Mouse (Mus musculus) liver, embryonic 14.5 days (tissue): ENCODE data around the gene Ubxn10. TPM values are rescaled to one million over a fixed set of nuclear protein-coding genes. Genes with fewer than 3 reads are reported as not detected.

Experiments
- ATAC-seq: fragments of 200-750 bp; cut with Nextera tagmentation; 2 replicates; pipeline ENCODE4 v1.8.0; 2017; ENCODE audit warnings: moderate number of reproducible peaks, mild to moderate bottlenecking, moderate library complexity; ENCODE audit not compliant: insufficient read depth
- DNase-seq, 3 experiments: peaks; one replicate each; pipeline ENCODE4 v3.0.0-alpha.2; 2012 to 2013; ENCODE audit warnings: low read depth in 3 of 3, low spot score in 3 of 3
- H3K27ac ChIP-seq: fragments of 300-500 bp; sonication (generic); 2 replicates; pipeline ENCODE4 v1.5.1; 2014; ENCODE audit warnings: moderate library complexity, mild to moderate bottlenecking, control low read depth, inconsistent platforms
- H3K27me3 ChIP-seq: fragments of 300-500 bp; sonication (generic); 2 replicates; pipeline ENCODE4 v1.6.1; 2014; ENCODE audit warnings: mild to moderate bottlenecking, low read length, moderate library complexity; ENCODE audit not compliant: control insufficient read depth, insufficient read depth
- H3K36me3 ChIP-seq: fragments of 300-500 bp; sonication (generic); replicated peaks from 2 replicates; pipeline ENCODE4 v1.6.1; 2014; ENCODE audit warnings: low read depth; ENCODE audit not compliant: control insufficient read depth, insufficient read depth
- H3K4me1 ChIP-seq, 2 experiments: fragments of 200-500 bp in 1 of 2; fragments of 300-500 bp in 1 of 2; sonication (generic) in 1 of 2; replicated peaks; 2 replicates each; pipeline ENCODE4 v1.6.1; 2012 to 2014; ENCODE audit warnings: antibody characterized with exemption in 1 of 2, inconsistent platforms in 1 of 2, low read length in 1 of 2; ENCODE audit not compliant: control insufficient read depth in 2 of 2, insufficient read depth in 2 of 2
- H3K4me2 ChIP-seq: fragments of 300-500 bp; sonication (generic); 2 replicates; pipeline ENCODE4 v1.6.1; 2014; ENCODE audit warnings: low read depth, mild to moderate bottlenecking, control low read depth, moderate library complexity
- H3K4me3 ChIP-seq, 2 experiments: fragments of 200-500 bp in 1 of 2; fragments of 300-500 bp in 1 of 2; sonication (generic) in 1 of 2; 2 replicates each; pipeline ENCODE4 v1.5.1; 2012 to 2014; ENCODE audit warnings: low read depth in 2 of 2, low read length in 2 of 2, mild to moderate bottlenecking in 2 of 2, control low read depth in 1 of 2, inconsistent platforms in 1 of 2, moderate library complexity in 1 of 2; ENCODE audit not compliant: insufficient read depth in 1 of 2
- H3K9ac ChIP-seq: fragments of 300-500 bp; sonication (generic); replicated peaks from 2 replicates; pipeline ENCODE4 v1.6.1; 2014; ENCODE audit warnings: mild to moderate bottlenecking, control low read depth, moderate library complexity
- H3K9me3 ChIP-seq: fragments of 300-500 bp; sonication (generic); 2 replicates; pipeline ENCODE4 v1.6.1; 2016; ENCODE audit warnings: low read length, mixed read lengths; ENCODE audit not compliant: control insufficient read depth
- CTCF ChIP-seq: IDR thresholded peaks from 2 replicates; pipeline ENCODE4 v1.5.1; 2016; ENCODE audit warnings: antibody characterized with exemption, low read depth, control low read depth
- EP300 ChIP-seq: IDR thresholded peaks from 2 replicates; pipeline ENCODE4 v1.6.1; 2016; ENCODE audit warnings: antibody characterized with exemption, low read depth
- WGBS: fragments of 180-500 bp; shearing (Covaris S2); extraction: QIAGEN DNeasy Blood & Tissue Kit; methylation state at CpG from one replicate; pipeline ENCODE4 v1.1.7; 2014; ENCODE audit not compliant: insufficient replicate concordance; 5-methylcytosine and 5-hydroxymethylcytosine counted together
- polyA plus RNA-seq, 2 experiments: library from polyadenylated mRNA; depleted of rRNA in 1 of 2; stranded (reverse) in 1 of 2; unstranded in 1 of 2; fragments of >200 nt; fragmentation: Nextera tagmentation in 1 of 2; extraction: Ambion mirVana in 1 of 2; gene quantifications; 2 replicates each; pipeline versions ENCODE4 v1.2.1 to v1.2.3; 2012 to 2014

The Ubxn10 gene
- polyA plus RNA-seq, 2 experiments = 0.06 to 0.09 TPM

GRCm38 (mm10) chr4:138704169-138704568 lies 32.8 kb downstream of the Ubxn10 start:
- WGBS = 72% methylated on average over 4 of the region's 4 CpGs

DNA sequence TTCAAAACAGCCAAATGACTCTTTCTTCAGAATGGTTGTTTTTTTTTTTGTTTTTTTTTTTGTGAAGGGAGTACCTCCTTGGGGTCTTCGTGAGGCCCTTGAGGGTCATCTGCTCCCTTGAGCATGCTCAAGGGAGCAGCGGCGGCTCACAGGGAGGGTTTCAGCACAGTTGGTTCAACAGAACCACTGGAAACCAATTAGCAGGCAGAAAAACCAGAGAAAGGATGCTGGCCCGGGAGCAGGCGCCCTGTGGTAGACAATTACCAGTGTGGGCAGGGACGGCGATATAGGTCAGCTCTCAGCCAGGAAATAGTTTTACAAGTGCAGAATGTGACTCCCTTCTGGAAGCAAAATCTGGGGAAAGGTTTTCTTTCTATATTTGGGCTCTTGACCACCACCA lies 33.4 kb downstream of the Ubxn10 start:
- 50% methylated on average over 7 of the region's 7 CpGs for WGBS
- no peak overlapping the region for H3K4me3 ChIP-seq
- no peaks in the 10 kb centered on the region for H3K9me3 ChIP-seq
- H3K27me3 ChIP-seq = no peaks in the 10 kb centered on the region
- H3K36me3 ChIP-seq = no peaks in the 10 kb centered on the region
- H3K27ac ChIP-seq = no peak overlapping the region
- DNase-seq = no peak
- no peak overlapping the region for H3K4me2 ChIP-seq
- TF ChIP-seq CTCF = no peak
- TF ChIP-seq EP300 = no peak
- H3K9ac ChIP-seq = no peak overlapping the region
- no peaks in the 10 kb centered on the region for H3K4me1 ChIP-seq
- no peak for ATAC-seq

More at GRCm38 (mm10) chr4:138704169-138704568, 32.8 kb downstream of the Ubxn10 start:
- no peak overlapping the region for H3K4me3 ChIP-seq
- H3K9me3 ChIP-seq = no peaks in the 10 kb centered on the region
- no peak overlapping the region for H3K4me2 ChIP-seq
- no peaks in the 10 kb centered on the region for H3K36me3 ChIP-seq
- DNase-seq = no peak
- H3K9ac ChIP-seq = no peak overlapping the region
- no peak for ATAC-seq
- no peak overlapping the region for H3K27ac ChIP-seq
- TF ChIP-seq EP300 (no peak), CTCF (no peak)
- H3K27me3 ChIP-seq = no peaks in the 10 kb centered on the region
- H3K4me1 ChIP-seq = no peaks in the 10 kb centered on the region

DNA sequence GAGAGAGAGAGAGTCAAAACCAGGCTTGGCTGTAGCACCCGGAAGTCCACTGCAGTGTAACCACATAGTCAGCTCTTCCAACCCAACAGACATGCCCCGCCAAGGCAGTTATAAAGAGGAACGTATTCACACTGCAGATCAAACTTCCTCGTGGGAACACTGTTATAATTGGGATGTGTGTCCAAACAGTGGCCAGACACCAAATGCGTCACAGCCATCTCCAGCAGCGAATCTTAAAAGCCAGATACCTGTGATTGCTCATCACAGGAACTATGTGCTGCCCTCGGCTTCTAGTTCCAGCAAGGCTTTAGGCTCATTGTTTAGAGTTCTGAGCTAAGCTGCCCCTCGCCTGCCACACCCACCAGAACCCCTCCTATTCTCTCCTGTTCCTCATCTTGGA lies 34.4 kb downstream of the Ubxn10 start:
- H3K4me2 ChIP-seq = no peak overlapping the region
- 52% methylated on average over 8 of the region's 8 CpGs for WGBS

GRCm38 (mm10) chr4:138702031-138702430 lies 34.9 kb downstream of the Ubxn10 start:
- no peaks in the 10 kb centered on the region for H3K9me3 ChIP-seq
- H3K4me1 ChIP-seq = no peaks in the 10 kb centered on the region
- H3K4me2 ChIP-seq = no peak overlapping the region
- H3K4me3 ChIP-seq = no peak overlapping the region
- no peak for DNase-seq
- H3K36me3 ChIP-seq = no peaks in the 10 kb centered on the region
- no peak overlapping the region for H3K27ac ChIP-seq
- no peak for ATAC-seq
- WGBS = 53% methylated on average over 2 of the region's 2 CpGs
- TF ChIP-seq EP300 (no peak), CTCF (no peak)
- no peak overlapping the region for H3K9ac ChIP-seq
- no peaks in the 10 kb centered on the region for H3K27me3 ChIP-seq

More for the DNA sequence above, 34.4 kb downstream of the Ubxn10 start:
- H3K27me3 ChIP-seq = no peaks in the 10 kb centered on the region
- H3K9me3 ChIP-seq = no peaks in the 10 kb centered on the region
- H3K36me3 ChIP-seq = no peaks in the 10 kb centered on the region
- no peak overlapping the region for H3K9ac ChIP-seq
- no peak overlapping the region for H3K27ac ChIP-seq
- ATAC-seq (no peak), DNase-seq (no peak)
- no peak overlapping the region for H3K4me3 ChIP-seq
- H3K4me1 ChIP-seq = no peaks in the 10 kb centered on the region
- TF ChIP-seq CTCF (no peak), EP300 (no peak)

DNA sequence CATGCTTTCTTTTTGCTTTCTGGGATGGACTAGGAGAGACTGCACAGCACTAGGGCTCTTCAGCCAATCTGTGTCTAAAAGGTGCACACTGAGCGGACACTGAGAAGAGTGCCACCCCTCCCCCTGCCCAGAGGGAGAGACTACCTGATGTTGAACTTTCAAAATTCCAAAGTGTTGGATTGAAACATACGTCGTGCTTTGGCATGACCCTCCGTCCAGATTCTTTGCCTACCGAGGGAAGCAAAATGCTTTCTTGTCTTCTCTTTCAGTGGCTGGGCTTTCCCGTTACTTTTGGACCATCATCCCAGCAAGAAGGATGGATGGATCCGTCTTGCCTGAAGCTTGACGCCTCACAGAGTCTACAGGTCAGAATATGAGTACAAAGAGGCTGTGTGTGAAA lies 35.9 kb downstream of the Ubxn10 start:
- TF ChIP-seq CTCF (no peak), EP300 (no peak)
- WGBS = 42% methylated on average over 8 of the region's 8 CpGs
- Histone ChIP-seq H3K9me3 (no peaks in the 10 kb centered on the region), H3K4me1 (no peaks in the 10 kb centered on the region), H3K4me3 (no peak overlapping the region), H3K36me3 (no peaks in the 10 kb centered on the region), H3K27ac (no peak overlapping the region), H3K4me2 (no peak overlapping the region), H3K27me3 (no peaks in the 10 kb centered on the region), H3K9ac (no peak overlapping the region)
- ATAC-seq = no peak
- DNase-seq = no peak
